Mouse (Mus musculus): Measurements from ENCODE around the gene Psmb3. TPM values are rescaled to one million over a fixed set of nuclear protein-coding genes. Genes with fewer than 3 reads are reported as not detected.

Gene Psmb3
- total and polyA plus RNA-seq, 2 experiments from 2014 or later, result 449 to 473 TPM

- under 1% methylated on average over 41 of the region's 63 CpGs for WGBS
- peak within 1 kb of the TSS; percentile 99 for H3K27ac ChIP-seq (ENCODE audit: low read depth, low read length)
- no peak for TF ChIP-seq CTCF (IDR thresholded peaks at IDR 0.05)
- peak within 1 kb of the TSS; percentile 92 for H3K9ac ChIP-seq (replicated peaks; ENCODE audit: low read length, poor library complexity, severe bottlenecking)
- peak within 1 kb of the TSS; percentile 71 for H3K4me3 ChIP-seq (ENCODE audit: low read depth, low read length)
- ATAC-seq (ENCODE audit: low FRiP score), result peak; percentile 47
- H3K27me3 ChIP-seq (ENCODE audit: insufficient read depth, low read length), result no peaks in the 10 kb centered on the region
- peaks cover 15% of the 10 kb centered on the region; the same call in 1 of the 2 replicates for H3K36me3 ChIP-seq (ENCODE audit: insufficient read depth, low read length)
- H3K4me2 ChIP-seq (ENCODE audit: low read depth, low read length, poor library complexity, severe bottlenecking), result peak within 1 kb of the TSS; percentile 77
- DNase-seq (ENCODE audit: low spot score), result no peak
- H3K9me3 ChIP-seq (ENCODE audit: low read length), result no peaks in the 10 kb centered on the region
- H3K4me1 ChIP-seq (ENCODE audit: insufficient read depth, low read length), result peaks cover 17% of the 10 kb centered on the region
These were observed 41.0 kb downstream of the Psmb3 start, which contains the start of gene Pip4k2b for GRCm38 (mm10) chr11:97744063-97744717. TSS of gene Pip4k2b (minus strand) at chr11:97744704.

DNA sequence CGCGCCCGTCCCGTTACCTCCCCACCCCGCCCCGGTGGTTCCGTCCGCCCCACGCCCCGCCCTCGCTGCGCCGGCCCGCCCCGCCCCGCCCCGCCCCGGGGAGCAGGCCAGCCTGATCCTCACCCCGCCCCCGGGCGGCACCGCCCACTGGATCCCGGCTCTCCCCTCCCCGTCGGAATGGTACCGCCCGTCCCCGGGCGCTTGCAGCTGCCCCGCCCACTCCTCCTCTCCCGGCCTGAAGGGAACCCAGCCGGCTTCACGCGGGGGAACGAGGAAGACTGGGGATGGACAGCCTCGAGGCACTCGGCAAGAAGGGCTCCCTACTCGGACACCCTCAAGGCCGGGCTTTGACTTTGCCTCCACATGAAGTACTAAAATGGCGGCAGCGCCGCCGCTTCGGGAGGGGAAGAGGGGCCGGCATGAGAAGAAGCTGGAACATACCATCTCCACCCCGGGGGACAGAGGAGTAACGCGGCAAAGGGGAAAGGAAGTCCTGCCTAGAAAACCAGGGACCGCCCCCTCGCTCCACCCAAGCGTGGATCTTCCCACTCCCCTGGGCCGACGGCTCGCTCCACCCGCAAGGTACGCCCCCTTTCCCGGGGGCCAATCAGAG lies 41.6 kb downstream of the Psmb3 start:
- Histone ChIP-seq H3K36me3 (ENCODE audit: insufficient read depth, low read length) (peaks cover 15% of the 10 kb centered on the region; the same call in 1 of the 2 replicates), H3K4me1 (ENCODE audit: insufficient read depth, low read length) (peaks cover 17% of the 10 kb centered on the region), H3K4me2 (ENCODE audit: low read depth, low read length, poor library complexity, severe bottlenecking) (peak overlapping the region; percentile 77), H3K27me3 (ENCODE audit: insufficient read depth, low read length) (no peaks in the 10 kb centered on the region), H3K9me3 (ENCODE audit: low read length) (no peaks in the 10 kb centered on the region), H3K4me3 (ENCODE audit: low read depth, low read length) (peak overlapping the region; percentile 71), H3K9ac (replicated peaks; ENCODE audit: low read length, poor library complexity, severe bottlenecking) (peak overlapping the region; percentile 92), H3K27ac (ENCODE audit: low read depth, low read length) (peak overlapping the region; percentile 99)
- under 1% methylated on average over 33 of the region's 57 CpGs for WGBS
- TF ChIP-seq CTCF (IDR thresholded peaks at IDR 0.05), result no peak; the same call in 1 of the 2 replicates
- ATAC-seq (ENCODE audit: low FRiP score) (peak; percentile 94), DNase-seq (ENCODE audit: low spot score) (peak; percentile 100)

- Histone ChIP-seq H3K27ac (ENCODE audit: low read depth, low read length) (0 out of 2 replicates have a peak overlapping the region, but pooled peaks have one; percentile 99), H3K9me3 (ENCODE audit: low read length) (no peaks in the 10 kb centered on the region), H3K4me2 (ENCODE audit: low read depth, low read length, poor library complexity, severe bottlenecking) (peak overlapping the region; percentile 77), H3K27me3 (ENCODE audit: insufficient read depth, low read length) (no peaks in the 10 kb centered on the region), H3K9ac (replicated peaks; ENCODE audit: low read length, poor library complexity, severe bottlenecking) (no peak overlapping the region), H3K4me3 (ENCODE audit: low read depth, low read length) (peak overlapping the region; percentile 71; the same call in 1 of the 2 replicates), H3K36me3 (ENCODE audit: insufficient read depth, low read length) (peaks cover 19% of the 10 kb centered on the region; the same call in 1 of the 2 replicates), H3K4me1 (ENCODE audit: insufficient read depth, low read length) (peaks cover 17% of the 10 kb centered on the region)
- ATAC-seq (ENCODE audit: low FRiP score) (no peak), DNase-seq (ENCODE audit: low spot score) (no peak)
- WGBS, result 8% methylated on average over 13 of the region's 13 CpGs
- TF ChIP-seq CTCF (IDR thresholded peaks at IDR 0.05), result no peak
These were observed 42.1 kb downstream of the Psmb3 start for GRCm38 (mm10) chr11:97745331-97745721.

DNA sequence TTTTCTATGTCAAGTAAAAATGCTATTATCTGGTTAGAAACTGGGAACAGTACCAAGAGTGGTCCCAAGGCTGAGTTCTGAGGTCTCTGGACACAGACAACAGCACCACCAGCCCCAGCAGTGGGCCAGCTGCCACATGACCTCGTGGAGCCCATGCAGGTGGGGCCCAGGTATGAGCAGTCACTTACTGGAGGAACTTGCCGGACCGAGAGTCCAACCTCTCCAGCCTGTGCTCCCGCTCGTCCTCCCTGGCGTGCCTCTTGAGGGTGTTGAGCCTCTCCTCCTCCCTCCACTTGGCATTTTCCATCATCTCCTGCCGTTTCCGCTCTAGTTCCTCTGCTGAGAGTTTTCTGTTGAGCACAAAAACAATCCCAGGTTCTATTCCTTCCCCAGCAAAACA lies 44.6 kb downstream of the Psmb3 start:
- Histone ChIP-seq H3K4me2 (ENCODE audit: low read depth, low read length, poor library complexity, severe bottlenecking) (no peak overlapping the region), H3K9me3 (ENCODE audit: low read length) (no peaks in the 10 kb centered on the region), H3K4me1 (ENCODE audit: insufficient read depth, low read length) (peaks cover 9% of the 10 kb centered on the region), H3K36me3 (ENCODE audit: insufficient read depth, low read length) (peaks cover 37% of the 10 kb centered on the region), H3K4me3 (ENCODE audit: low read depth, low read length) (no peak overlapping the region), H3K27ac (ENCODE audit: low read depth, low read length) (no peak overlapping the region), H3K9ac (replicated peaks; ENCODE audit: low read length, poor library complexity, severe bottlenecking) (no peak overlapping the region), H3K27me3 (ENCODE audit: insufficient read depth, low read length) (no peaks in the 10 kb centered on the region)
- DNase-seq (ENCODE audit: low spot score), result no peak
- no peak for ATAC-seq (ENCODE audit: low FRiP score)
- WGBS, result 91% methylated on average over 8 of the region's 8 CpGs
- TF ChIP-seq CTCF (IDR thresholded peaks at IDR 0.05), result no peak

DNA sequence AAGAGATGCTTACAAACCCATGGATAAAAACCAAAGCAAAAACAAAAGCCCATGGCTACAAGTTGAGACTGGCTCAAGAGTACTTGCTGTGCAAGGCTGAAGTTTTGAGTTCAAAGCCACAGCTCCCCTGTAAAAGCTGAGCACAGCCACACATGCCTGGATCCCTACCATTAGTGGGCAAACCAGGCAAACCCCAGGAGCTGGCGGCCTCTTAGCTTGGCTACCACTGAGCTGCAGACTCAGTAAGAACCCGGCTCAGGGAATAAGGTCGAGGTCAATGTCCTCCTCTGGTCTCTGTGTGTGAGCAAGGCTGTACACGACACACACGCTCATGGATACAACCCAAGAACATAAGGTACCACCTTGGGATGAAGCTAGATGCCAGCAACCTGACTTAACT lies 45.3 kb downstream of the Psmb3 start:
- H3K9ac ChIP-seq (replicated peaks; ENCODE audit: low read length, poor library complexity, severe bottlenecking), result no peak overlapping the region
- H3K36me3 ChIP-seq (ENCODE audit: insufficient read depth, low read length), result peaks cover 44% of the 10 kb centered on the region
- no peaks in the 10 kb centered on the region for H3K27me3 ChIP-seq (ENCODE audit: insufficient read depth, low read length)
- ATAC-seq (ENCODE audit: low FRiP score) (no peak), DNase-seq (ENCODE audit: low spot score) (no peak)
- no peak for TF ChIP-seq CTCF (IDR thresholded peaks at IDR 0.05)
- H3K4me2 ChIP-seq (ENCODE audit: low read depth, low read length, poor library complexity, severe bottlenecking), result no peak overlapping the region
- H3K4me3 ChIP-seq (ENCODE audit: low read depth, low read length), result no peak overlapping the region
- H3K27ac ChIP-seq (ENCODE audit: low read depth, low read length), result no peak overlapping the region
- H3K4me1 ChIP-seq (ENCODE audit: insufficient read depth, low read length), result peaks cover 2% of the 10 kb centered on the region; the same call in 1 of the 2 replicates
- H3K9me3 ChIP-seq (ENCODE audit: low read length), result no peaks in the 10 kb centered on the region
- 86% methylated on average over 5 of the region's 5 CpGs for WGBS

DNA sequence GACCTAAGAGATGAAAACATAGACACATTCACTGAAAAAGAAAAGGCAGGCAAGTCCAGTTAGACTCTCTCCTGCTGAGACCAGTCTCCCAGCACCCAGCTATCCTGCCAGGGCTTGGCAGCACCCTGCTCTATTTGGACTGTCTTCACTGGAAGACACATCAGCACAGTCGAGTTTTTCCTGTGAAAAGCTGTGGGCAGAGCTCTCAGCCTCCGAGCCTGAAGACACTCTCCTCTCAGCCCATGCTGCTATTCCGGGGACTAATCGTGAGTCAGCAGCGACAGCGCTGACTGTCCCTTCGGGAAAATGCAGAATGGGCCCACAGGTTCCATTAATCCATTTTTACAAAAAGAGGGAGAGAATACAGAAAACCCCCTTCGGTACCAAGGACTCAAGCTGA lies 50.1 kb downstream of the Psmb3 start:
- Histone ChIP-seq H3K4me3 (ENCODE audit: low read depth, low read length) (no peak overlapping the region), H3K9me3 (ENCODE audit: low read length) (no peaks in the 10 kb centered on the region), H3K4me2 (ENCODE audit: low read depth, low read length, poor library complexity, severe bottlenecking) (no peak overlapping the region), H3K27ac (ENCODE audit: low read depth, low read length) (no peak overlapping the region), H3K36me3 (ENCODE audit: insufficient read depth, low read length) (peaks cover 65% of the 10 kb centered on the region), H3K4me1 (ENCODE audit: insufficient read depth, low read length) (no peaks in the 10 kb centered on the region), H3K27me3 (ENCODE audit: insufficient read depth, low read length) (no peaks in the 10 kb centered on the region), H3K9ac (replicated peaks; ENCODE audit: low read length, poor library complexity, severe bottlenecking) (no peak overlapping the region)
- DNase-seq (ENCODE audit: low spot score) (no peak), ATAC-seq (ENCODE audit: low FRiP score) (no peak)
- 97% methylated on average over 8 of the region's 8 CpGs for WGBS
- TF ChIP-seq CTCF (IDR thresholded peaks at IDR 0.05), result no peak
